Mouse (Mus musculus) hindlimb bud, embryonic 11.5 days (tissue): ENCODE data around the gene Dnah11.

Experiments used
- DNase-seq: peaks from one replicate; pipeline ENCODE4 v3.0.0-alpha.2; 2012; ENCODE audit warnings: low read depth, low spot score; ENCODE audit errors: extremely low spot score

Dnah11 gene

DNA sequence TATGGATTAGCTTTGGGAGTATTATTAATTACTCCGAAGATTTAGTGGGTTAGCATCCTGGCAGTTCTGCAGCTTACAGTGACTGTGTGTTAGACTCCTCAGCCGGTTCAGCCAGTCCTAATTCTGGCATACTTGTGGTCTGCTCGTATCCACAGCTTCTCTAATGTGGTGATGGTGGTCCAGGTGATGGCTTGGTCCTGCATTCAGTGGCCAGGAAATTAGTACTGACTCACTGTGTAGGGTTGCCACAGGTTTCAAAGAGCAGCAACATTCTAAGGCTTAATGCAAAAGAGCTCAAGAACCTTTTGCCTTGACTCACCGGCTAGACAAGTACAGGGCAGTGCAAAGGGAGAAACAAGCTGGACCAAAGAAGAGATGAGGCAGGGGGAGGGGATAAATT lies 103.9 kb downstream of the Dnah11 start:
- DNase-seq, result no peak

DNA sequence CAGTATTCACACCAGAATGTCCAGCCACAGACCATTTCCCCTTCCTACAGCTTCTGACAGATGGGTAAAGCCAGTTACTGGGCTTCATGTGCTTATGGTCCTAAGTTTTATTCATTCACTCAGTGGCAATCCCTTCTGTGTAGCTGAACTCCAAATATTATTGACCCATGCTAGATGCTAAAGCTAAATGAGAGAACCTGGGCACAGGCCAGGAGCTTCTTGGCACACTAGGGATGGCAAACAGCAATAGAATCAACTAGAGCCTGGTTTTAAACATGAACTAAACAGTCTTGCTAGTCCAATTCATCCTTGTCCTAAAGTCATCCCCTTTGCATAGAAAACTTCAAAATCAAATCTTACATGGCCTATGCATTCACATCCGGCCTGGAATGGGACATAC lies 113.6 kb downstream of the Dnah11 start:
- DNase-seq, result no peak

DNA sequence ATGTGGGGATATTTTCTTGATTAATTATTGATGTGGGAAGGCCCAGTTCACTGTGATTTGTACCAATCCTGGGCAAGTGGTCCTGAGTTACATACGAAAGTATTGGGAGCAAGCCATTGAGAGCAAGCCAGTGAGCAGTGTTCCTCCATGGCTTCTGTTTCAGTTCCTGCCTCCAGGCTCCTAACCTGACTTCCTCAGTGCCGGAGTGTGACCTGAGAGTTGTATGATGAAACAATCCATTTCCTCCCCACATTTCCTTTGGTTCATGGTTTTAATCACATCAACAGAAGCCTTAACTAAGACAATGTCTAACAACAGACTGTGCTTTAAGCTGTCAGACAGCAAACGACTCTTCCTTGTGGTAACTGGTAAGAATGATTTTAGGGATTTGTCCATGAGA lies 114.0 kb downstream of the Dnah11 start:
- no peak for DNase-seq

DNA sequence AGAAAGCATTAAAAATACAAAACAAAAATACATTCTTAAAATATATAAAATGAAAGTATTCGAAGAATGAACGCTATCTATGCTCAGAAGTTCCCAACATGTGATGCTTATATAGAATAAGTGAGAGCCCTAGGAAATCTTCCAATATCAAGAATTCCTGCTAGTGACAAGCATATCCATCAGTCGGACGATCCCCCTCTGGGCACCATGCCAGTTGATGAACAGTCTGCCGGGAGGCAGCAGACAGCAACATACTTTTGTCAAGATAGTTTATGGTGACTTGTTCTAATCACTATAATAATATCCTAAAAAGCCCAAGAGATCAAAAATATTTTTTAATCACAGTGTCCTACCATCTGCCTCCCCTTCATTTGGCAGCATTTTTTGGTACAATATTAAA lies 114.7 kb downstream of the Dnah11 start:
- DNase-seq, result no peak

DNA sequence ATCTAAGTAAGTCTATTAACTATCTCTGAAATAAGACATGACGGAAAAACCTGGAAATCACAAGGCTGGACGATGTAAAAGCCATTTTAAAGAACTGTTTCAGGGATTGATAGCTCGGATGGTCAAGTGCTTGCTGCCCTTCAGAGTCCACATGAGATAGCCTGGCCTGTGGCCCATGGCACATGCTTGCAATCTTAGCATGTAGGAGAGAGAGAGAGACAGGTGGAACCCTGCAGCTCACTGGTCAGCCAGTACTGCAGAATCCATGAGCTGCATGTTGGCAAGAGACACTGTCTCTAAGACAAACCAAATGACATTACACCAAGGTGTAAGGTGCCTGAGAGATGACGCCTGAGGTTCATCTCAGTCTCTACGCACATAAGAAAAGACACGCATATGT lies 118.4 kb downstream of the Dnah11 start:
- no peak for DNase-seq

DNA sequence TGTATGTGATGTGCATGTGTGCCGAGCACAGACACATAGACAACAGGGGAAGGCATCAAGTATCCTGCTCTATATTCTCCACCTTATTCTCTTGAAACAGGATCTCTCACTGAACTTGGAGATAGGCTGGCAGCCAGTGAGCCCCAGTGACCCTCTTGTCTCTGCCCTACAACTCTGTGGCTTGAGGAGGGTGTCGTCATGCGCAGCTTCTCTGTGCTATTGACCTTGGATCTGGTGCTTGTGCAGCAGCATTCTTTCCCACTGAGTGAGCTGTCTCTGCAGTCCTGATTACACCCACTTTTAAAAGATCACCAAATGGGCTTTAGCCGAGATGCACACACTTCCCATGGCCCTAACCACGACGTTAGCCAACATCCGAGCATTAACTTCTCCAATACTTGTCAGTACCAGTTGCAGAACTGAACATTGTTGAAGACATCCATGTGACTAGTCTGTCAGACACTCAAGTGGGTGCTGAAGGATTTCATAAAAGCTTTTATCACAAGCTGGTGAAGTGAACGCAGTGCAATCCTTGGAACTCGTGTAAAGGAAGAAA lies 120.3 kb downstream of the Dnah11 start:
- DNase-seq, result no peak

DNA sequence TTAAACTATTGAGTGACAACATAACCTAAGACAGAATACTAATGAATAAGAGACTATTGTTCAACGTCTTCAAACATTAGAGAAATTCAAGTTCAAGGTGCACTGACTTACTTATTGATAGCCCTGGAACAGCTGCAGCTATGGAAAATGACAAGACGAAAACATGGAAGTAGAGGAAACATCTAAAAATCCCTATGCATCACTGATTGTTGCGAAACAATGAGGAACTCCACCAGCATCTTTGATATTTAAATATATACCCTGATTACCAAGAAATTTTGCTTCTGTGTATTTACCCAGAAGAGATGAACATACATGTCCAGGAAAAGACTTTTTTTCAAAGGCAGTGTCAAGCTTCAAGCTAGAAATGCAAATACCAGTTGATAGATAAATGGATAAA lies 122.0 kb downstream of the Dnah11 start:
- no peak for DNase-seq

DNA sequence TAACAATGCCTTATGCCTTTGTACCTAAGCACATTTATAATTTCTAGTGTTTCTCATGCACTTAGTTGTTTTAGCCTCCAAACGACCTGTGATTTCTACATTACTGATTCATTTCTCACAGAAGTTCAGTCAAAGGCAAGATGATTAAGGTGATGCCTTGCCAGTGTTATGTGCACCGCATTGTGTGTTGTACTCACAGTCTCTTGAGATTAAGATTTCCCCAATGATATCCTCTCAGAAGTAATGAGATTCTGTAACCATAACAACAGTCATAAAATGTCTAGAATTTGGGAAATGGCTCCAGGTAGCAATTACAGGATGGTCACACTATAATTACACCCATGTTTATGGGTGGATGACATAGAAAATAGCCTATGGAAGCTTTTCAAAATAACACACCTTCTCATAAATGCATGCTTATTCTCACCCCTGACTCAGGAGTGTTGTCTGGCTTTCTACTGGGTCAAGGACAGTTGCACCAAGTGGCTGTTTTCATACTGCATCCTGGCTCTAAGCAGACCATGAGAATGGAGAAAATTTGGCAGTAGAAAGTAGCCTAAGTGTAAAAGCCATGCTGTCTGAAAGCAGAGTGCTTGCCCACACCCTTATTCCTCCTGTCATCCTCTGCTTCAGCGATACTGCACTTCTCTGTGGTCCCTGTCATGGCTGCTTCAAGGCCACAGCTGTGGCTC lies 126.5 kb downstream of the Dnah11 start:
- DNase-seq, result no peak

DNA sequence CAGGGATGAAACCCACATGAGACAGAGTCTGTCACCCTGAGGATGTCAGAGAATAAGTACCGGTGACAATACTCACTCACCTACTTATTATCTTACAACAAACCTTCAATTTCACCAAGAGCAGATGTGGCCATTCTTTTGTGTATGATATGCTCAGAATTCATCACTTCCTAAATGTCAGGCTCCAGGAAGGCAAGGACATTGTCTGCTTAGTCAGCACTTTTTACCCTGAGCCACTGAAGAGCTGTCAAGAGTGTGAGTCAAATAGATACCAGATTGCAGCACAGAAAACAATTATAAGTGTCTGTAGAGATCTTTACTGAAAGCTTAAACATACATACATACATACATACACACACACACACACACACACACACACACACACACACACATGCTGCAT lies 127.2 kb downstream of the Dnah11 start:
- DNase-seq, result no peak

DNA sequence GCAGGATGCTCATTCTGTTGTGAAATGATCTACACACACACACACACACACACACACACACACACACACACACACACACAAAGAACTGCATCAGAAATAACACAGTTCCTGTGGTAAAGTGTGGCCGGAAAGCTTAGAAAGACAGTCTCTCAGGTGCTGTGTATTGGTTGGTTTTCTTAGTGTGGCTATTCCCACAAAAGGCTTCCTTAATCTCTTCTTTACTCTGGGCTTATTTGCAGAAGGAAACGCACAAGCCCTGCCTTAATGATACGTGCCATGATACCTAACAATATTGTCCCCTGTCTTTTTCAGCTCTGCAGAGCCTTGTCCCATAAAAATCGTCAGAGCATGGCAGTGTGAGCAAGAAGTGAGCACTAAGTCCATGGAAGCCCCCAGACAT lies 130.1 kb downstream of the Dnah11 start:
- DNase-seq, result no peak

DNA sequence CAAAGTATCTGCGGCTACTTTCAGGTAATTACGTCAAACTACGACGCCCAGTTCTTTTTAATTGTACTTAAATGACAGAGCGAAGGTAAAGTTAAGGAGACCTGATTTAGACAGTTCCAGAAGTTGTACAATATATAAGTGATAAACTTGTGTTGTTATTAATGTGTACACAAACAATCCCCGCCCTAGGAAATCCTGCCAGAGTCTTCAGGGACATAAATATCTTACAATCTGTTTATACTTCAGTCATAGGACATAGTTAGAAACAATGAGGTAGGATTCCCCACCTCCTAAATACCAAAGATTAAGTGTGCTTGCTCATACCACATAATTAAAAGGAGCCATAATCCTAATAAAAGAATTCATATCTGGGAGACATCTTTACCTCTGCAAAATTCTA lies 136.5 kb downstream of the Dnah11 start:
- no peak for DNase-seq

DNA sequence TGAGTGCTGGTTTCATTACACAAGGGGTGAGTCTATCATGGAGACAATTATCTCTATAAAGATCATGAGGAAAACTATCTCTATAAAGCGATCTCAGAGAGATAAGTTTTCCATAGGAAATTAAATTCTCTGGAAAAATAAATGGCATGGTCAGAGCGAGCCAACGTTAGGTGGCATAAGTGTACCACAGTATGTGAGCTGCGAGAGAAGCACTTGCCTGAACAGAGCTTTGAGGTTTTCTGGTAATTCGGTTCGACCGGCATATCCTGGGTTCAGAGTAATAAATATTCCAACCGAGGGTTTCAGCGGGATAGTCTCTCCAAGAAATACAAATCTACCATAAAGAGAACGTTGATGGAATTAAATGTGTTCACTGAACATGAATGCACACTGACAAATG lies 142.0 kb downstream of the Dnah11 start:
- no peak for DNase-seq

DNA sequence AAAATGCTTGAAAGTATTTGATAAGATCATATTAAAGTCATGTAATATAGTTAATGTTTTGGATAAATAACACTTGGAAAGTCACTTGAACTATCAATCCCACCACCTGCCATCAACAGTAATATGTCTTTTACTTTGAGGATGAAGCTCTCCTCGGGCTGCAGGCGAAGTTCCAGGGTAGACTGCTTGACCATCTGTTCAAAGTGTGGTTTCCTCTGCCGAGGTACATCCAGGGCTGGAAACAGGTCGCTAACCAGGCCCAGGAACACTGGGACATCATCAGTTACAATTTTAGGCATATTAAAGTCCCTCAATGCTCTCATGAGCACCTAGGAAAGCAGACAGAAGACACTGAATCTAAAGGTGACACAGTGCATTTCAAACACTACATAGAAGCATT lies 153.5 kb downstream of the Dnah11 start:
- no peak for DNase-seq

DNA sequence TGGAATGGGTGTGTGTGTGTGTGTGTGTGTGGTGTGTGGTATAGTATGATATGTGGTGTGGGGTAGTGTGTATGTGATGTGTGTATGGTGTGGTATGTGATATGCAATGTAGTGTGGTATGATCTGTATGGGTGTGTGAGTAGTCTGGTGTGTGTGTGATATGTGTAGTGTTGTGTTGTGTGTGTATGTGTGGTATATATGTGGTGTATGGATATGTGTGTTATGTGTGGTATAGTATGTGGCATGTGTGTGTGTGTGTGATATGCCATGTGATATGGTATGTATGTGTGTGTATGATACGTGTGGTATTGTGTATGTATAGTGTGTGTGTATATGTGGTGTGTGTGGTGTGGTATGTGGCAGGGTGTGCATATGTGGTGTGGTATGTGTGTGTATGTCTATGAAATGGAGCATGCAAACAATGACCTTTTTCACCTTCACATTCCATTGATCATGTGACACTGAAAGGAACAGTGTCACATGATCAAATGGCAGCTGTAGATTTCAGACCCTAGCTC lies 155.7 kb downstream of the Dnah11 start:
- no peak for DNase-seq

DNA sequence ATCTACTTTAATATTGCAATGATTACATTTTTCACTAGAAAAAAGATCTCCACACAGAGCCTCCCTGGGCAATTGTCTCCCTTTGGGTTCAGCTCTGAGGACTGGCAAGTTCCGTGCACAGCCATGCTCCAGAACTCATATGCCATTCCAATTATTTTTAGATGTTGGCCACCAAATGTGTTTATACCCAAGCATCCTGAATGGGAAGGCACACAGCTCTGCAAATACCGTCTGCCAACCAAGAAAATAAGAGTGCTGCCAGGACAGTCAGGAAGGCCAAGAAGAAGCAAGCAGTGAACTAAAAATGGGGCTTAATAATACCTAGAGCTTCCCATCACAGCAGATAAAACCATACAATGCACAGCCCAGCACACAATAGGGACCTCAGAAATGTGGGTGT lies 156.6 kb downstream of the Dnah11 start:
- DNase-seq, result no peak

DNA sequence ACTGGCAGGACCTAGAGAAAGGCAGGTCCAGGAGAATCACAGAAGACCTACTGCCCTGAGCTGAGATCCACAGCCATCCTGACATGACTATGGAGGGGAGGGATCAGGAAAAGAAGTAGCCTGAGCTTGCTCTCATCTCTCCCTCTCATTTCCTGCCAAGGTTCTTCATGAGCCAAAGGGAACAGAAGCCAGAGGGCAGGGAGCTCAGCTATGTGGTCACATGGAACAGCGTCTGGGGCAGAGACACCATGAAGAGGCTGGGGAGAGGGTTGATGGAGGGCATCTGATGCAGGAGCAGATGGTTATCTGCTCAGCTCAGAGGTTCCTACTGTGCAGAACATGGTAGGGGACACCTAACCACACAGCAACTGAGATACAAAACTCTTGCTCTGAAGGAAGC lies 163.9 kb downstream of the Dnah11 start:
- DNase-seq, result no peak

DNA sequence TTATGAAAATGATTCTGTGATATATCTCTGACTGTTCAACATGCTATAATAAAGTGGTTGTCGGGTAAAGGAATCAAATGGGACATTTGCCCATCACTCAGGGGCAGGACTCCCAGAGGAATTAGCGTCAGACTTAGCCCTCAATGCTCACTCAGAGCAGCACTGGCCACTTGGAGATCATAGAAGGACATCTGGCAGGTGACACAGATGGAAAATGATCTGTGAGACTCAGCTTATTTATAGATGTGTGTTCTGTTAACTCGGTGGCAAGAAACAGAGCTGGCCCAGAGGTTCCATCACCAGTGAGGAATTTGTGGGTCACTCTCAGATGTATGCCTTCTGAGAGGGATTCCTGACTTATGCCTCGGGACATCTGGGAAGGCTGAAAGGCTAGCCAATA lies 173.1 kb downstream of the Dnah11 start:
- DNase-seq, result no peak

DNA sequence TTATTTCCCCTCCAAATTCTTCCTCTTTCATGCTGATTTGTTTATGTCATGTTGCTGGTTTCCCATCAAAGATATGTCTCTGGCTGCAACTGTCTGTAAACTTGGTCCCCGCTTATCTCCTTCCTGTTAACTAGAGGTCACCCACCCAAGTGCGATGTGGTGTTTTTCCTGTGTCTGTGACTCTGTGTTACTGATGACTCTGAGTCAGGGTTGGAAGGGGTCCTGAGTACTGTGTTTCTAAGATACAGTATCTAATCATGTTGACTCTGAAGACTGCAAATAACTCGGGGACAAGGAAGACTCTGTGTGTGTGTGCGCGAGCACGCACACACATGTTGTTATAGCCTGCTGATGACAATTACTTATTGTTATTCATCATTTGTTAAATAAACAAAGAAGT lies 179.9 kb downstream of the Dnah11 start:
- DNase-seq, result no peak

DNA sequence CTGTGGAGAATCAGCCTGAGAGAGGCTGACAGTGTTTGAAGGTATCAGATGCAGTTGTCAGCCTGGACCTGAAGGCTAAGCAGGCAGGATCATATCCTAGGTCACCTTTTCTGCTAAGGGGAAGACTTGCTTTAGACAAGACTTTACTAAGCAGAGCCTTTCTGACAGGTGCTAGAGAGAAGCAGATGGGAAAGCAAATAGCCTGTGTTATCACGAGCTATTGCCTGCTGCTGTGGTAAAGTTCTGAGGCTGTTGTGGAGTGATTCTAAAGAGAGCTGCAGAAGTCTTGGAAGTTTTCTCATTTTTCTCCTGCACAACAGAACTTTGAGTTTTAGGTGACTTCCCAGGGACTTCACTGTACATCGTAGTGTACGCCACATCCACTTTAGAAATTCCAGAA lies 185.0 kb downstream of the Dnah11 start:
- no peak for DNase-seq

DNA sequence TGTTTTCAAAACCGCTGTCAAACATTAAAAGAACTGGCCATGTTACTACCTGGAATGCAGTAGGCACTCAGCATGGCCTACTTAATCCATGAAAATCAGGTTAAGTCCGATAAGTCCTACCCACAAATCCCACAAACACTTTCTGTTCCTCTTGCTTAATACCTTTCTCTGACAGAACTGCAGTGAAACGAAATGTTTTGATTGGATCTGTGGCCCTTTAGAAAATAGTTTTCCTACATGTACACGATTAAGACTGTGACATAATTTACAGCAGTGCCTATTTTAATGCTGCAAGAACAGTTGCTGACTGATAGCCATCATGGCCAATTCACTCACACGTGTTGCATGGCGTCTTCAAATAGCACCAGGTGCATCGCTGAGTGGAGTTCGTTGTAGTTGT lies 186.9 kb downstream of the Dnah11 start:
- DNase-seq, result no peak

DNA sequence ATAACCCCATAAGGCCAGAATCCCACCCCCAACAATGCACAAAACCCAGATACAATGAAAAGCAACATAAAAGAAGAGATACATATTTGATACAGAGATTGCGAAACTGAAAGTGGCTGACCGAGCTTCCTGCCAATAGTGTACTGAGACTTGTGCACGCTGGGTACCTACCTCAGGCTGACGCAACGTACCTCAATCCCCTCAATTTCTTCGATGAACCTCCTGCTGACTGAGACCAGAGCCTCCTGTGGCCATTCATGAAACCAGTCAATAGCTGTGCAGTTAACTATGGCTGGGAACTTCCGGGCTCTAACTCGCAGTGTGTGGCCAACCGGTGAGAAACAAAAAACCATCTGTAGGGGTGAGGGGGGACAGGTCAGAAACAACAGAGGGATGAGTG lies 203.9 kb downstream of the Dnah11 start:
- no peak for DNase-seq

DNA sequence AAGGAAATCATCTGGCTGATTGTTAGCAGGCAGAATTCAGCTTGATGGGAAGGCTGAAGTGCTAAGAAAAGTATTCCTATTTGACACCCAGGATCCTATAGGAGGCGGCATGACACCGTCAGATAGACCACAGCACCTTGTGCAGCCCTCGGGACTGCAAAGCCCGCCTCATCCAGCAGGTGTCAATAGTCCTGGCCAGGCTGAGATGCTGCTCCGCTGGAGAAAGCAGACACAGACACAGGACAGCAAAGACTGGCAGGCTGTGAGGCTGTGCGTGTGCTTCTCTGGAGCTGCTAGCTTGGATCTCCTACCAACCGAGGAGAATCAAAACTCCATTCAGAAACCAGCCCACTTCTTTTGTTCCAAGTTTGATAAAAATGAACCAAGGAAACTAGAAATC lies 205.3 kb downstream of the Dnah11 start:
- peak; percentile 39 for DNase-seq
